Mouse (Mus musculus) forebrain, embryonic 13.5 days (tissue): Measurements from ENCODE around the gene Zfp644. TPM values are rescaled to one million over a fixed set of nuclear protein-coding genes. Genes with fewer than 3 reads are reported as not detected.
"Not testable (repeated sequence)": the region's sequence is repeated elsewhere in the genome, so short reads cannot be mapped to it uniquely, and the experiment has no call there.

Experiments
- ATAC-seq: fragments of 200-750 bp; cut with Nextera tagmentation; 2 replicates; pipeline ENCODE4 v1.8.0; 2017
- H3K27ac ChIP-seq: fragments of 300-500 bp; sonication (generic); 2 replicates; pipeline ENCODE4 v1.5.1; 2015; ENCODE audit warnings: inconsistent platforms, mild to moderate bottlenecking, moderate library complexity
- H3K27me3 ChIP-seq: fragments of 300-500 bp; sonication (generic); 2 replicates; pipeline ENCODE4 v1.6.1; 2015; ENCODE audit warnings: mild to moderate bottlenecking, inconsistent platforms
- H3K36me3 ChIP-seq: fragments of 300-500 bp; sonication (generic); 2 replicates; pipeline ENCODE4 v1.6.1; 2015; ENCODE audit warnings: mild to moderate bottlenecking, inconsistent platforms; ENCODE audit not compliant: poor library complexity, severe bottlenecking
- H3K4me1 ChIP-seq: fragments of 300-500 bp; sonication (generic); 2 replicates; pipeline ENCODE4 v1.6.1; 2015; ENCODE audit warnings: inconsistent platforms
- H3K4me2 ChIP-seq: fragments of 300-500 bp; sonication (generic); 2 replicates; pipeline ENCODE4 v1.6.1; 2015; ENCODE audit warnings: inconsistent platforms, mild to moderate bottlenecking, moderate library complexity
- H3K4me3 ChIP-seq: fragments of 300-500 bp; sonication (generic); 2 replicates; pipeline ENCODE4 v1.5.1; 2015; ENCODE audit warnings: mild to moderate bottlenecking, inconsistent platforms
- H3K9ac ChIP-seq: fragments of 300-500 bp; sonication (generic); 2 replicates; pipeline ENCODE4 v1.6.1; 2015; ENCODE audit warnings: mild to moderate bottlenecking, inconsistent platforms
- H3K9me3 ChIP-seq: fragments of 300-500 bp; sonication (generic); replicated peaks from 2 replicates; pipeline ENCODE4 v1.6.1; 2016; ENCODE audit warnings: inconsistent platforms
- WGBS: fragments of 180-500 bp; shearing (Covaris S2); methylation state at CpG from one replicate; pipeline ENCODE4 v1.1.7; 2015; 5-methylcytosine and 5-hydroxymethylcytosine counted together
- polyA plus RNA-seq: library from polyadenylated mRNA; unstranded; fragments of >200 nt; fragmentation: Nextera tagmentation; extraction: Ambion mirVana; gene quantifications from 2 replicates; pipeline ENCODE4 v1.2.1, GENCODE M21; 2015

Gene Zfp644
- polyA plus RNA-seq, 1 experiment from 2014 or later, result 85.2 TPM

- under 1% methylated on average over 36 of the region's 63 CpGs for WGBS
- Histone ChIP-seq H3K9me3 (no peaks in the 10 kb centered on the region), H3K27ac (peak overlapping the region; percentile 99), H3K4me2 (peak overlapping the region; percentile 84), H3K4me1 (peaks cover 38% of the 10 kb centered on the region), H3K4me3 (peak overlapping the region; percentile 87), H3K27me3 (no peaks in the 10 kb centered on the region), H3K36me3 (0 out of 2 replicates have a peak, but pooled peaks cover 3% of the 10 kb centered on the region), H3K9ac (peak overlapping the region; percentile 95)
- peak; percentile 90 for ATAC-seq
These were observed 1.2 kb downstream of the Zfp644 start for GRCm38 (mm10) chr5:106695681-106696395.

GRCm38 (mm10) chr5:106695141-106695540, 1.9 kb downstream of the Zfp644 start:
- Histone ChIP-seq H3K4me2 (peak overlapping the region; percentile 84), H3K4me3 (peak overlapping the region; percentile 87), H3K27ac (no peak overlapping the region; the same call in 1 of the 2 replicates), H3K9ac (peak overlapping the region; percentile 95), H3K4me1 (peaks cover 38% of the 10 kb centered on the region), H3K27me3 (no peaks in the 10 kb centered on the region), H3K36me3 (0 out of 2 replicates have a peak, but pooled peaks cover 3% of the 10 kb centered on the region), H3K9me3 (no peaks in the 10 kb centered on the region)
- ATAC-seq, result no peak
- WGBS, result 39% methylated on average over 9 of the region's 9 CpGs

DNA sequence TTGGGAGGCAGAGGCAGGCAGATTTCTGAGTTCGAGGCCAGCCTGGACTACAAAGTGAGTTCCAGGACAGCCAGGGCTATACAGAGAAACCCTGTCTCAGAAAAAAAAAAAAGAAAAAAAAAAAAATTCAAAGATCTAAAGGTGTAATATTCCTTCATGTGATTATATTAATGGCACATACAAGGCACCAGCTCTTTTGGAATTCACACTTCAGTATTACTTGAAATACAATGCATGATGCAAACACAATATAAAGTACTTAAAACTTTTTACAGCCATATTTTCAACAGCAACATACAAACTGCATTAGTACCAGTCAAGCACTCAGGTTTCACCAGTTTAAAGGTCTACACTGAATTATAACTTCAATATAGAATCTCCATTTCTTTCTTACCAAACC, 2.4 kb downstream of the Zfp644 start:
- H3K27ac ChIP-seq, result no peak overlapping the region
- H3K36me3 ChIP-seq, result 0 out of 2 replicates have a peak, but pooled peaks cover 3% of the 10 kb centered on the region
- H3K4me1 ChIP-seq, result peaks cover 38% of the 10 kb centered on the region
- H3K4me2 ChIP-seq, result peak overlapping the region; percentile 84
- H3K27me3 ChIP-seq, result no peaks in the 10 kb centered on the region
- peak overlapping the region; percentile 95; the same call in 1 of the 2 replicates for H3K9ac ChIP-seq
- H3K4me3 ChIP-seq, result peak overlapping the region; percentile 87
- ATAC-seq, result no peak
- no peaks in the 10 kb centered on the region for H3K9me3 ChIP-seq
- WGBS, result 94% methylated on average over 1 of the region's 1 CpGs

DNA sequence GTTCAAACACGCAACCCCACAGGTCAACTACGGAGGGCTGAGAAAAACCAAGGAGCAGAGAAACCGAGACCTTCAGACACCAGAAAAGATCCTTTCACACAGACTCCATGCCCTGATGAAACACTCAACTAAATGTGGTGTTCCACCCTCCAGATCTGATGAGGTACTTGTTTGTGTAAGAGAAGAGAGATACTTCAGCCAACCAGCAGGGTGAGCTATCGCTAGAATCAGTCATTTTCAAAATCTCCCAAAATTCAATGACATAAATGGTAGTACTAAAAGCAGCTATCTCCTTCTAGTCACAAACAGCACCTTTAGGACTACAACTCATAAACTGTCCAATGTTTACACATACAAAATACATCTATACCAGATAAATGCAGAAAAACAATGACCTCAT, 4.1 kb downstream of the Zfp644 start:
- Histone ChIP-seq H3K27ac (no peak overlapping the region), H3K27me3 (no peaks in the 10 kb centered on the region), H3K36me3 (0 out of 2 replicates have a peak, but pooled peaks cover 3% of the 10 kb centered on the region), H3K9me3 (no peaks in the 10 kb centered on the region), H3K4me1 (peaks cover 38% of the 10 kb centered on the region), H3K4me2 (no peak overlapping the region), H3K9ac (no peak overlapping the region), H3K4me3 (no peak overlapping the region)
- 86% methylated on average over 4 of the region's 4 CpGs for whole genome bisulfite sequencing
- ATAC-seq, result no peak

DNA sequence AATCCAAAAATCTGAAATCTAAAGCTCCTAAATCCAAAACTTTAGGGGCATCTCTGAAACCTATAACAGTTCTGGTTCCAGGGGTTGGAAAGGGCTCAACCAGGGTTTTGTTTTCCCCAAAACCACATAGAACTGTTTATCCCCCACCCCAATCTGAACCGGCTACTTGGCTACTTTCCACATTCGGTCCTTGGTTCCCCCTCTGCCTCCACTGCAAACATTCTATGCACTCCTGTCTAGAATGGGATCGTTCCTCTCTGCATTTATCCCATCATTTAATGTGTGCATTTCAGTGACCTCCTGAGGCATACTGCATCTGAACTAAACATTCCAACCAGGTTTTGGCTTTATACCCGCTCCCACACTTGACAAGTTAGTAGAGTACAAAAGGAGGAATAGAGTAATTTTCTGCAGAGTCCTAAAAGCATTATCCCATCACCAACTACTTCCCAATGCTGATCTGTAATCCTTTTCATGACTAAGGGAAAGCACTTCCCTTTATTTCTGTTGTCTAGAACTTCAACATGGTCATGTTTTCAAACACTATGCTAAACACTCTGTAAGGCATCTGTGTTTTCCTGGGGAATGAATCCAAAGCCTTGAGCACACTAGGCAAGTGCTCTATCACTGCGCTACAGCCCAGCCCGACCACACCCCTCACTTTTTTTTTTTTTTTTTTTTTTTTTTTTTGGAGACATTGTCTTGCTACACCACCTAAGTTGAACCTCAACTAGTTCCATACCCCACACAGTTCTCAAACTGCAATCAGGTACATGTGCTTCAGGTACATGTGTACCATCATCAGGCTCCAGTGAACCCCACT, 16.2 kb downstream of the Zfp644 start:
- H3K4me3 ChIP-seq, result no peak overlapping the region
- H3K36me3 ChIP-seq, result peaks cover 17% of the 10 kb centered on the region
- no peak overlapping the region for H3K4me2 ChIP-seq
- no peaks in the 10 kb centered on the region for H3K4me1 ChIP-seq
- H3K27me3 ChIP-seq, result no peaks in the 10 kb centered on the region
- ATAC-seq, result no peak
- no peaks in the 10 kb centered on the region for H3K9me3 ChIP-seq
- no peak overlapping the region for H3K27ac ChIP-seq
- no peak overlapping the region for H3K9ac ChIP-seq
- WGBS, result 96% methylated on average over 6 of the region's 6 CpGs

GRCm38 (mm10) chr5:106679659-106680058, 17.4 kb downstream of the Zfp644 start:
- H3K4me1 ChIP-seq, result no peaks in the 10 kb centered on the region
- H3K9ac ChIP-seq, result no peak overlapping the region
- no peak for ATAC-seq
- WGBS, result 95% methylated on average over 1 of the region's 1 CpGs
- no peak overlapping the region for H3K4me2 ChIP-seq
- no peak overlapping the region for H3K4me3 ChIP-seq
- no peaks in the 10 kb centered on the region for H3K9me3 ChIP-seq
- H3K36me3 ChIP-seq, result peaks cover 17% of the 10 kb centered on the region
- no peak overlapping the region for H3K27ac ChIP-seq
- H3K27me3 ChIP-seq, result no peaks in the 10 kb centered on the region

DNA sequence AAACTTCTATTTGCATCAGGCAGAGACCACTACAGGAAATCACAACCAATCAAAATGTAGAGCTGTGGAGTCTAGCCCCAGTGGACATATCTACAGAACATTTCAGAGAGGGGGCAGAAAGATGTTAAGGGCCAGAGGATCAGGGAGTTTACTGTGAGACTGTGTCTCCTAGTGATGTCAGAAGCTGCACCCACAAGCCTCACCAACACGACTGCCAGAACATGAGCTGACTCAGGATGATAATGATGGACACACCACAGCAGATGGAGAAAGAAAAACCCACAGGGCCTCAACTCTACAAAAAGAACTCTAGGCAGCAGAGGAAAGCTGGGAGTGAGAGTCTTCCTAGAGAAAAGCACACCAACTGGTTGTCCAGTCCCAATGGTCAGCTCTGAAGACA, 18.3 kb downstream of the Zfp644 start:
- not testable (repeated sequence) for H3K27ac ChIP-seq, ATAC-seq, H3K9ac ChIP-seq, H3K9me3 ChIP-seq, H3K4me2 ChIP-seq, H3K4me1 ChIP-seq, H3K4me3 ChIP-seq, H3K27me3 ChIP-seq
- peaks cover 17% of the 10 kb centered on the region for H3K36me3 ChIP-seq
- WGBS, result 81% methylated on average over 1 of the region's 1 CpGs

DNA sequence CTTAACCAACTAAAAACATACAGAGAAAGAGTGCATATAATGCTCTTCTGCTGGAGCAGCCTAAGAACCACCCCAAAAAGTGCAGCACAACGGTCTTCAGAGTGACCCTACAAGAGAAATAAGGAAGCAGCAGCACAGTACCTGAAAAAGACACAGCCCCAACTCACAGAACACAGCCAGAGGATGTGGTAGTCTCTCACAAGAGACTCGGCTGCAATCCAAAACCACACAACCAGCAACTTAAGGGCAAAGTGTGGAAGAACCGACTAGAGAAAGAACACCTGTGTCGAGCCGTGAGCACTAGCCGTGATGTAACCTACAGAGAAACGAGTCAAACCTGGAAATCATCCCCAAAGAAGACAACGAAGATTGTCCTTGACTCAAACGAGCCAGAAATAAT, 20.3 kb downstream of the Zfp644 start:
- Histone ChIP-seq H3K36me3 (peaks cover 13% of the 10 kb centered on the region), H3K27me3 (no peaks in the 10 kb centered on the region), H3K27ac (no peak overlapping the region), H3K4me3 (no peak overlapping the region), H3K4me1 (no peaks in the 10 kb centered on the region), H3K9ac (no peak overlapping the region), H3K9me3 (no peaks in the 10 kb centered on the region), H3K4me2 (no peak overlapping the region)
- 90% methylated on average over 9 of the region's 9 CpGs for WGBS
- no peak for ATAC-seq

DNA sequence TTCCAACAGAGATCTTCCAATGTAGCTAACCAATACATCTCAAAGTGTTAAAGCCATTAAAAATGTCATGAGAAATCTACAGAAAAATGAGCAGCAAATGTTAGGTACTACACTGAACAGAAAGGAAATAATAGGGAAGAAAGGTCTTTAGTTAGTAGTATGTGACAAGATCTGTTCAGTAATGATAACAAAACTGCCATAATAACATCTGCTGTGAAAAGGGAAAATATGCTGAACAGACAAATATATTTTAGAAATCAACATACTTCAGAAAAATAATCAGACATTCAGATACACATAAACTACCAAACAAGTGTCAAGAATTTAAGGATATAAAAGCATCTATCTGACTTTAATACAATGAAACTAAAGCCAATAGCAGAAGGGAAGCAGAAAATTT, 24.5 kb downstream of the Zfp644 start:
- no peak overlapping the region for H3K4me2 ChIP-seq
- no peak overlapping the region for H3K27ac ChIP-seq
- H3K9ac ChIP-seq, result no peak overlapping the region
- no peak overlapping the region for H3K4me3 ChIP-seq
- peaks cover 16% of the 10 kb centered on the region for H3K36me3 ChIP-seq
- no peaks in the 10 kb centered on the region for H3K9me3 ChIP-seq
- H3K27me3 ChIP-seq, result no peaks in the 10 kb centered on the region
- no peak for ATAC-seq
- no peaks in the 10 kb centered on the region for H3K4me1 ChIP-seq

DNA sequence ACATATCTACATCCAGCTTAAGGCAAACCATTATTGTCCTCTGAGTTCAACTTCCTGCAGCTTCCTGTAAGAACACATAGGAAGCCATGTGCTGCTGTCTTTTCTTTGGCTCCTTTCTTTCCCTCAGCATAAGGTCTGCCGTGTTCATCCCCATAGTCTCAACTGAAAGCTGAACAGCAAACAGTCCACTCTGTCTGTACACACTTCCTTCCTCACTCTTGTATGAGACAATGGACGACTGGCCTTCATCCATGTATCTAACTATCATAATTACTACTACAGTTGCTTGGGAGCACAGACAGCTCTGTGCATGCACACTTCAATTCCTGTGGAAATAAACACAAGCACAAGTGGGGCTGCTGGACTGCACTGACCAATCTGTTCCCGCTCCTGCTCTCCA, 25.2 kb downstream of the Zfp644 start:
- H3K9ac ChIP-seq, result no peak overlapping the region
- peaks cover 16% of the 10 kb centered on the region for H3K36me3 ChIP-seq
- ATAC-seq, result no peak
- no peak overlapping the region for H3K27ac ChIP-seq
- WGBS, result 85% methylated on average over 3 of the region's 3 CpGs
- 0 out of 2 replicates have a peak, but pooled peaks cover 2% of the 10 kb centered on the region for H3K9me3 ChIP-seq
- no peak overlapping the region for H3K4me2 ChIP-seq
- H3K4me1 ChIP-seq, result no peaks in the 10 kb centered on the region
- H3K27me3 ChIP-seq, result no peaks in the 10 kb centered on the region
- H3K4me3 ChIP-seq, result no peak overlapping the region

- 87% methylated on average over 4 of the region's 4 CpGs for WGBS
- H3K36me3 ChIP-seq, result peaks cover 9% of the 10 kb centered on the region
- H3K27me3 ChIP-seq, result no peaks in the 10 kb centered on the region
- H3K4me2 ChIP-seq, result no peak overlapping the region
- H3K9me3 ChIP-seq, result 0 out of 2 replicates have a peak, but pooled peaks cover 6% of the 10 kb centered on the region
- H3K27ac ChIP-seq, result no peak overlapping the region
- no peak overlapping the region for H3K9ac ChIP-seq
- ATAC-seq, result no peak
- H3K4me3 ChIP-seq, result no peak overlapping the region
- H3K4me1 ChIP-seq, result no peaks in the 10 kb centered on the region
These were observed 32.2 kb downstream of the Zfp644 start for GRCm38 (mm10) chr5:106664910-106665309.

DNA sequence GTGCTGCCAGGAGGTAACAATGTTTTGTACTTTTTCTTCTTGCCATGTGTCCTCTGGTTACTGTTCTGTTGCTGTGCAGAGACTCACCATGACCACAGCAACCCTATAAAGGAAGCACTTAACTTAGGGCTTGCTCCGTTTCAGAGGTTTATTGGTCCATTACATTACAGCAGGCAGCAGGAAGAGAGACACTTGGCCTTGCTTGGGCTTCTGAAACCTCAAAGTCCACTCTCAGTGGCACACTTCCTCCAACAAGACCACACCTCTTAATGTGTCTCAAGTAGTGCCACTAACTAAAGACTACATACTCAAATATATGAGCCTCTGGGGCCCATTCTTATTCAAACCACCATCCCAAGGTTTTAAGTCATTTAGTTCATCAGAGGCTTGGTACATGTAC, 36.2 kb downstream of the Zfp644 start:
- no peak overlapping the region for H3K27ac ChIP-seq
- WGBS, result 81% methylated on average over 1 of the region's 1 CpGs
- H3K9ac ChIP-seq, result no peak overlapping the region

More for the DNA sequence above, 36.2 kb downstream of the Zfp644 start:
- Histone ChIP-seq H3K4me3 (no peak overlapping the region), H3K36me3 (peaks cover 20% of the 10 kb centered on the region), H3K4me1 (no peaks in the 10 kb centered on the region), H3K4me2 (no peak overlapping the region), H3K27me3 (no peaks in the 10 kb centered on the region), H3K9me3 (0 out of 2 replicates have a peak, but pooled peaks cover 4% of the 10 kb centered on the region)
- ATAC-seq, result no peak
